Mouse (Mus musculus) gastrocnemius, postnatal 10 days (tissue): ENCODE measurements around the gene Slfn2. TPM values are rescaled to one million over a fixed set of nuclear protein-coding genes. Genes with fewer than 3 reads are reported as not detected.
A peak's percentile ranks its signal among the peaks of the same experiment; 100 is the strongest.
"Not testable (repeated sequence)": the region's sequence is repeated elsewhere in the genome, so short reads cannot be mapped to it uniquely, and the experiment has no call there.

Experiments
- DNase-seq: peaks from one replicate; pipeline ENCODE4 v3.0.0; 2021; ENCODE audit warnings: mixed read lengths
- long read RNA-seq, 2 experiments: library from polyadenylated mRNA; stranded (forward); transcript quantifications; one replicate each; pipeline ENCODE4 v2.0.0; 2021
- total RNA-seq, 2 experiments: library from RNA; stranded (reverse); gene quantifications; 2 replicates each; pipeline ENCODE4 v1.2.3; 2021

The Slfn2 gene
- total RNA-seq = 1 to 10 TPM; 1.3 to 2.3 TPM
- long read RNA-seq, experiment 1, partial matches to known transcripts = 0 of 1 reads
- long read RNA-seq, experiment 1, other reads (novel, unspliced or antisense) = 0 of 1 reads
- long read RNA-seq, experiment 2, partial matches to known transcripts = 0 of 1 reads
- long read RNA-seq, experiment 2, other reads (novel, unspliced or antisense) = 0 of 1 reads

GRCm38 (mm10) chr11:83064946-83065345, at the start of gene Slfn2:
Slfn2 (plus strand) TSS chr11:83065112.
- DNase-seq = no peak

- DNase-seq = no peak
Measured at GRCm38 (mm10) chr11:83016093-83016492, 48.8 kb upstream of the Slfn2 start.

DNA sequence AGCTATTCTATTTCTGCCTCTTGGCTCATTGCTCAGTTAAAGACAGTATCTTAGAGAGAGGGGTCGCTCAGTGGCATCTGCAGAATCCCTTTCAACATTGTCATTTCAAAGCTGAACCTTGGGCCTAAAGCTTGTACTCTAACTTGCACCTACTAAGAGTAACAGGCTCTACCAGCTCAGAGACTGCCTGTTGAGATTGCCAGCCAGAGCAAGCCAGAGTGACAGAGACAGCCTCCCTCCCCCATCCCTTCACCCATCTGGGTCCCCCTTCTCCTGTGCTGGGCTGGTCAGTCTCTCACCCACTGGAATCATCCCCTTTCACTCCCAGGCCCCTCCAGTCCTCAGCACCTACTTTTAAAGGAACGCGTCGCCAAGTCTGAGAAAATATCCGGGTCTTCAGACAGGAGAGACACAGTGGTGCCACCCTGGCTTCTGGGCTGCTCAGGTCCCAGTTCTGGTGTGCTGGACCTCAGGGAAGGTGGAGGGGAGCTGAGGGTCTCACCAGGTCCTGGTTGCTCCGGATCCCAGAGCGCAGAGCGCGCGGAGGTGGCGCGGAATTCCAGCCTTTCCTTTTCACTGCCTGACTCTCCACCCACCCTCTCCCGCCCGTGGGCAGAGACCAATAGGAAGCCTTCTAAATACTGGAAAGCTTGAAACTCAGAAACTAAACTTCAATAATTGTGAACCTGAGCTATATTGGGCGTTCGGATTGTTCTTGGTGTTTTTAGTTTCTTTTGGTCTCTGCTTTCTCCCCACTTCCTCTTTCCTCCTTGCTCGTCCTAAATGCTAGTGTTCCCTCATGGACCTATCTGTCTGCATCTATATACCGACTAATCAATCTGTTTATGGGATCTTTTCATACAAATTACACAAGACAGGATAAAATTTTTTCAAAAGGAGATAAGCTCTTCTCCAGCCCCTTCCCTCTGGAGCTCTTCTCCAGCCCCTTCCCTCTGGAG, 45.1 kb upstream of the Slfn2 start:
- not testable (repeated sequence) for DNase-seq

DNA sequence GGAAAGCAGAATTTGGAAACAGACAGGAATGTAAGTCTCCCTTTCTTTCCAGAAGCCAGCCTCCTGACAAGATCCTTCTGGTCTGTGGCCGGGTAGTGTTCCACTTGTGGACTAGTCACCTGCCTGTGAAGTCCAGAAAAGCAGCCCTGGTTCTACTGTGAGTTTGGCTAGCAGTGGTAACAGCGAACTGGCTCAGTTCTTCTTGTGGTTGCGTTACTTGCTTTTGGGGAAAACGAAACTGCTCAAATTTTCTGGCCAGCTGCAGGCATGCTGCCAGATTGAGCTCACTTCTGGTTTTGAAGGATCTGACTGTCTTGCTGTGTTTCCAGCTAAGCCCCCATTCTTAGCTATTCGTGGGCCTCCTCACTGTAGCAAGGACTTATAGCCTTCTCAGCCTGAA, 44.3 kb upstream of the Slfn2 start, which contains the start of gene Slfn8:
Gene Slfn8, minus strand, starts transcription at position 190 of the 400 bp plus-strand sequence.
- peak; percentile 36 for DNase-seq

GRCm38 (mm10) chr11:83038686-83039085, 26.2 kb upstream of the Slfn2 start:
- not testable (repeated sequence) for DNase-seq

- no peak for DNase-seq
Measured at GRCm38 (mm10) chr11:83039156-83039555, 25.8 kb upstream of the Slfn2 start.

GRCm38 (mm10) chr11:83039796-83040195, 25.1 kb upstream of the Slfn2 start:
- no peak for DNase-seq

GRCm38 (mm10) chr11:83040325-83040724, 24.6 kb upstream of the Slfn2 start:
- DNase-seq = no peak

DNA sequence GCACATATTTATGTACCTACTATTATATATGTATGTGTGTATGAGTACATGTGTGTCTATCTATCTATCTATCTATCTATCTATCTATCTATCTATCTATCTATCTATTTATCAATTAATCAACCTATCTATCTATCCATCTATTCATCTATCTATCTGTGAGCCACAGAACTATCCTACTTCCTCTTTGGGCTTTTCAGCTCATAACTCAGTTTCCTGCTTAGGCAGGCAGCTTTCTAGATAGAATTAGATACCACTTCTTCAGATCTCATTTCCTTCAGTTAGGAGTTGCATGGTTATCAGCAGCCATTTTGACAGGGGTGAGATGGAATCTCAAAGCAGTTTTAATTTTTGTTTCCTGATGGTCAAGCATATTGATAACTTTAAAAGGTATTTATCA, 23.9 kb upstream of the Slfn2 start:
- no peak for DNase-seq

- DNase-seq = no peak
Measured at GRCm38 (mm10) chr11:83043891-83044290, 21.0 kb upstream of the Slfn2 start.

GRCm38 (mm10) chr11:83045642-83046041, 19.3 kb upstream of the Slfn2 start:
- no peak for DNase-seq

- peak; percentile 60 for DNase-seq
Measured at GRCm38 (mm10) chr11:83057863-83058262, 7.0 kb upstream of the Slfn2 start.

DNA sequence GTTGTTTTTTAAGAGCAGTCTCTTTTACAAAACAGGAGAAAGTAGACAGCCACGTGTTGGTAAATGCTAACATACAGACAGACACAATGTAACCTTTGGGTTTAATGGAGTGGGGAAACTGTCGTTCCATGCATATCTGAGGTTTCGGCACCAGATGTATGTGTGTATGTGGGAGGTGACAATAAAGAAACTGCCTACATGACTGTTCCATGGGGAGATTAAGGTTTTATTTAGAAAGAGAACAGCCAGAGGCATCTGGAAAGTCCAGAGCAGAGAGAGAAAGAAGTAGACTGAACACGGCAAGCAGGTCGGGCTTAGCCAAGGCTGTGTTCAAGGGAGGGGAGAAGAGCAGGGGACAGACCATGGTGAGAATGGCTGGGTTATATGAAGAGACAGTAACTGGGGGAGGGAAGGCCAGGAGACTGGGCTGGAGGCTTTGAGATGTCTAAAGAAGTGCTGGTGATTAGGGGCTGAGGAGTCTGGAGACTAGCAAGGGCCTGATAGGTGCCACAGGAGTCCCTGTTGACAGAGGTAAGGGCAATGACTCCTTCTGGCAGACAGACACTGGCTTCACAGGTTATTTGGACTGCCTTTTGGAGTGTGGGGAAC, 4.4 kb upstream of the Slfn2 start:
- DNase-seq = no peak

DNA sequence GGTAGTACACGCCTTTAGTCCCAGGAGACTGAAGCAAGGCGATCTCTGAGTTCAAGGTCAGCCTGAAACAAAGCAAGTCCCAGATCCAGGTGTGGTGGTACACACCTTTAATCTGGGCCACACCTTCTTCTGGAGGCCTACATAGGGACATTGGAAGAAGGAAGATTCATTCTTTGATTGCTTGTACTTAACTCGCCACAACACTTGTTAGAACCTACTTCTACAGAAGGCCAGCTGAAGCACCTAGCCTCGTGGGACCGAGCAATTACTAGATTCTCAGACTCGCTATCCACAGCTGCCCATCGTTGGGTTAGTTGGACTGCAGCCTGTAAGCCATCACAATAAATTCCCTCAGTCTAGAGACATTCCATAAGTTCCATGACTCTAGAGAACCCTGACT, 3.1 kb upstream of the Slfn2 start:
- no peak for DNase-seq

- no peak for DNase-seq
Measured at GRCm38 (mm10) chr11:83063126-83063525, 1.8 kb upstream of the Slfn2 start.

- DNase-seq = no peak
Measured at GRCm38 (mm10) chr11:83063941-83064349, 967 bp upstream of the Slfn2 start.

GRCm38 (mm10) chr11:83065441-83066344, 781 bp downstream of the Slfn2 start:
- DNase-seq = no peak

DNA sequence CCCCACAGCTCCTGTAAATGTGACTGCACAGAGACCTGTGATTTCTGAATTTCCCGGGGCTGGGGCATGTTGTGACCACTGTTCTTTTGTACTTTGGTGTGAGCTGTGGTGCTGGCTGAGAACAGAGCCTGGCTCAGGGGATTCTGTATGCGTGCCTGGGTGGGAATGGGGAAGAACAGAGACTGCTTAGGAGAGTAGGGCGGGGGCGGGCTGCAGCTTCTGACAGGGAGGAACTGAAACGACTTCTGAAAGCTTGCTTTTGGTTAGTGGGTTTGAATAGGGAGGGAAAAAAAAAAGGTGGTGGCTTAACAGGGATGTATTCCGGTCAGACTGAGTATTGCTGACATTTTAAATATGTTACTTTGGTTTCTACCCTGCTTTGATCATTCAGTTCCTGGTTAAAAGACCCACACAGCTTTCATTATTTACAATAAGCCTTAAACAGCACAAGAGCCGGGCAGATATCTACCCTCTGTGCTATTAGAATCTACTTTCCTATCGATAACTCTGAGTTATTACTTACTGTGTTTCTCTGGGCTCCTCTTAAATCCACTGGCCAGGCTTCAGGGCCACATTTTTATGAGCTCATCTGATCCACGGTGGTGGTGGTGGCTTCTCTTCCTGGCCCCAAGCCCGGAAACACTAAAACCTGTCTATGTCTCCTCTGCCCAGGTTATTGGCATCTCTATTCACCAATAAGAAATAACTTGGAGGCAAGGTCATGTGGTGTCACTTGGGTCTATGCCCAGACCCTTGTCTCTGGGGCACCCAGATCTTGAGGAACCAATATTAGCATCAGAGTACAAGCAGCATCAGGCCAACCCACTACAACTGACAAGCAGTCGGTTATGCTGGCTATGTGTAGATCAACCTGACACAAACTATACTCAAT, 2.0 kb downstream of the Slfn2 start:
- no peak for DNase-seq

DNA sequence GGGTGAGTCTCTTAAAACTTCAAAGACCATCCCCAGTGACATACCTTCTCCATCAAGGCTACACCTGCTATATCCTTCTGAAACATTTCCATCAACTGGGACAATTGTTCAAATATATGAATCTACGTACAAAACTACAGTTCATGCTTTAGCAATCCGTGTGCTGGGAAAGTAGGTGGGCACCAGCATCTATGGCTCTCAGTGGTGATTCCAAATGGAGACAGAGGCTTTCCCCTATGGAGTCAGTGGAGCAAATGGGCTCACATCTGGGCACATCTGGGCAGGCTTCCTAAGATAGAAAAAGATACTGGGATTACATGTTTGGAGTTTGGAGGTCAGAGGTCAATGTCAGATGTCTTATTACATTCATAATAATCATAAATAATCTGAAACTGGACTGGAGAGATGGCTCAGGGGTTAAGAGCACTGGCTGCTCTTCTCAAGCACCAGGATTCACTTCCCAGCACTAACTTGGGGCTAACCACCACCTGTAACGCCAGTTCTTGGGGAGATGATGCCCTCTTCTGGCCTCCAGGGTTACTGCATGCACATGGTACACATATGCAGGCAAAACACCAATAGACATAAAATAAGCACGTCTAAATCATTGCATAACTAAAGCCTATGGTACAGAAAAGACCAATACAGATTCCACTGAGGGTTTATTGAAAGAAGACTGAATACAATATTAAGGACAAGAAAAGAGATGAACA, 3.2 kb downstream of the Slfn2 start:
- no peak for DNase-seq

GRCm38 (mm10) chr11:83070321-83070970, 5.5 kb downstream of the Slfn2 start:
- no peak for DNase-seq
